Mouse (Mus musculus) left cerebral cortex, adult 18-20 months (tissue): ENCODE data around the gene Tpd52l1. TPM values are rescaled to one million over a fixed set of nuclear protein-coding genes. Genes with fewer than 3 reads are reported as not detected.
"Not testable (repeated sequence)": the region's sequence is repeated elsewhere in the genome, so short reads cannot be mapped to it uniquely, and the experiment has no call there.

Experiments
- DNase-seq, 2 experiments: peaks; one replicate each; pipeline ENCODE4 v3.0.0; 2021 to 2022; ENCODE audit warnings: low spot score in 2 of 2, mixed read lengths in 1 of 2
- long read RNA-seq, 2 experiments: library from polyadenylated mRNA; stranded (forward); transcript quantifications; one replicate each; pipeline ENCODE4 v2.0.0; 2021
- total RNA-seq, 2 experiments: library from RNA; stranded (reverse); gene quantifications; 2 replicates each; pipeline ENCODE4 v1.2.3; 2021

Gene Tpd52l1
- total RNA-seq: 10 to 100 TPM; 26.9 to 29.4 TPM
- long read RNA-seq, experiment 1, partial matches to known transcripts: 2 of 8 reads
- long read RNA-seq, experiment 1, other reads (novel, unspliced or antisense): 4 of 8 reads
- long read RNA-seq, experiment 2, partial matches to known transcripts: 2 of 9 reads
- long read RNA-seq, experiment 2, other reads (novel, unspliced or antisense): 3 of 9 reads

- DNase-seq: peak; percentile 84 to 87
Measured at GRCm38 (mm10) chr10:31445291-31446124, at the start of gene Tpd52l1. TSS of gene Tpd52l1 (minus strand) at chr10:31445958.

GRCm38 (mm10) chr10:31494296-31494695 lies 48.5 kb upstream of the Tpd52l1 start:
- DNase-seq: no peak

GRCm38 (mm10) chr10:31467043-31467898 lies 21.5 kb upstream of the Tpd52l1 start:
- no peak for DNase-seq

DNA sequence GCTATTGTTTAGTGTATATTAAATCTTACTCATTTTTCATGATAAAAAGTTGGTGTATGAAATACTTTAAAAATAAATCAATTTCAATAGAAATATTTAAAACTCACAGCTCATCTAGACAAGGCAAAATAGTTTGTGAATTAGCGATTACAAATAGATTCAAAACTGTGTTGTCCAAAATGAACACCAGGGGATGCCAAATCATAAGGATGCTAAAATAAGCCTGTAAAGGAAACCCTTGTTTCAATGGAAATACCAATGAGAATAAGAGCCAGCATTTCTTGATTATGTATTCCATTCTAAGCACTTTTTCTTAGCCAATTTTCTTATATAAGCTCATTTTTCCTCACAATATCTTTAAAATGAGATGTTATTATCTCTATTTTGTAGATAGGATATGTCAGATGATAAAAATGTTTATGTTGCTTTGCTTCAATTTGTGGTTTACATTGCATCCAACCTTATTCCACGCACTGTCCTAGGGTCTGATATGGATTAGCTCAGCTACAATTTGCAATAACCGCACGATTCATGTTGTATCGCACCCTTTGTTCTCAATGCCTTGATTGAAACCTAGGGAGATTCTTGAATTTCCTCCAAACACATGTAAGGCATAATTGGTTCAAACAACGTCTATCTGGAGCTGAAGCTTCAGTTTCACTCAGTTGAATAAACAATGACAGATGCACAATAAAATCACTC lies 20.2 kb upstream of the Tpd52l1 start:
- DNase-seq: peak in 1 of 2 experiments; percentile 20

DNA sequence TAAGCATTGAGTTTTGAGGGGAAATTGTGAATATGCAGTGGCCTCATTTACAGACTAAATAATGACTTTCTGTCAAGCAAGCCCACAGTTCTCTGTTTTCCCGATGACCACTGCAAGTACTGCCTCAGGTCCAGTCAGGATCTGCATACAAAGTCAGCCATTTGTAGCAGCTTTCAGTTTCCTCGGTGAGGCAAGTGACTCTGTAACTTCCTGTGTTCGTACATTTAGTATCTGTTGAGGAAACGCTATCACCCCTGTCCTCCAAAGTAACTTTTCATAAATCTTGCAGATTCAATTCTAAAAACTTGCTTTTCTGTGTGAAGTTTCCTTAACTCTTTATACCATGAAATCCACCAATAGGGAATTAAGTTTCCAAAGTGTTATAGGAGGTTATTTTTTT lies 19.7 kb upstream of the Tpd52l1 start:
- no peak for DNase-seq

DNA sequence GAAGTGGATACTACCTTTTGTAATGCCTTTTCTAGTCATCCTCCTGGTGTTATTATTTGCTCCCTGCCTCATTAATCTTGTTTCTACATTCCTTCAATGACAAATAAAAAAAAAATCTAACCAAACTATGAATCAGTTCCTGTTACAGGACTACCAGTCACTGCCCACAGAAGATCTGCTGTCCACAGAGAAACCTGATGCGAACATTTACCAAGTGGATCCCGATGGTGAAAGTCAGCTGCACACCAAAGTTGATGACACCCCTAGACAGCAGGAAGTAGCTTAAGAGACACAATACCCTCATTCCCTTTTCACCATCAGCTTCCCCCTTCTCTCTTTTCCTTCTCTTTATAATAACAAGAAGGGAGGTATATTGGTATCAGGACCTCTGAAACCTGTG lies 17.3 kb upstream of the Tpd52l1 start:
- no peak for DNase-seq

DNA sequence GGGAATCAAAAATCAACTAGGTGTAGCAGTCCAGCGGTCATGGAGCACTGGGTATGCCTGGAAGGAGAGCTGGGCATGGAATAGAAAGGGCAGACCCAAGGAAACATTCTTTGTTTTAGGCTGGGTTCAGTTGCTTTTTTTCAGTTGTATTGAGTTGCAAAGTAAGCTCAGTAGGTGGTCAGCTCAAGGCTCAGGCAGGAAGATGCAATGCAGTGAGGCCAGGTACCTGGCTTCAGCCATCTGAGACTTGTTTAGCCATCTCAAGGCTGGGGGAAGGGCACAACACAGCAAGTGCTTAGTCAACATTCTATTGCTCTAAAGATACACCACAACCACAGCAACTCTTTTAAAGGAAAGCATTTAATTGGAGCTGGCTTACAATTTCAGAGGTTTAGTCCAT lies 11.0 kb upstream of the Tpd52l1 start:
- no peak for DNase-seq

GRCm38 (mm10) chr10:31447083-31447482 lies 1.3 kb upstream of the Tpd52l1 start:
- no peak for DNase-seq

GRCm38 (mm10) chr10:31444206-31444605 lies 1.6 kb downstream of the Tpd52l1 start:
- no peak for DNase-seq

DNA sequence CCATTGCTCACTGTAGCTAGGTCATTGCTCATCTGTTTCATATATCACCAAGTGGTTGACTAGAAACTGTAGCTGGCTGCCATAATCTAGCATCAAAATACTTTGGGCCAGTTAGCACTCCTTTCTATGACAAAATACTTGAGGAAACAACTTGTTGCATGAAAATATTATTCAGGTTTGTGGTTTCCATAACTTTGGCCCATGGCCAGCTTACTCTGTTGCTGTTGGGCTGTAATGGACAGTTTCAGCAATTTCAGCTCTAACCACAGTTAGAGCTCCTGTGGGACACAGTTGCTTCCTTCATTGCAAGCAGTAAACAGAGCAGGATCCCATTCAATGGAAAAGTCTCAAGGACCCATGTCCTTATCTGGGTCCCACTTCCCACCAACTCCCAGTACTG lies 4.3 kb downstream of the Tpd52l1 start:
- no peak for DNase-seq

- DNase-seq: no peak
Measured at GRCm38 (mm10) chr10:31436047-31436446, 9.7 kb downstream of the Tpd52l1 start.

- no peak for DNase-seq
Measured at GRCm38 (mm10) chr10:31417956-31418355, 27.8 kb downstream of the Tpd52l1 start.

GRCm38 (mm10) chr10:31392990-31393389 lies 52.8 kb downstream of the Tpd52l1 start:
- no peak for DNase-seq

- DNase-seq: no peak
Measured at GRCm38 (mm10) chr10:31390777-31391395, 54.9 kb downstream of the Tpd52l1 start.

DNA sequence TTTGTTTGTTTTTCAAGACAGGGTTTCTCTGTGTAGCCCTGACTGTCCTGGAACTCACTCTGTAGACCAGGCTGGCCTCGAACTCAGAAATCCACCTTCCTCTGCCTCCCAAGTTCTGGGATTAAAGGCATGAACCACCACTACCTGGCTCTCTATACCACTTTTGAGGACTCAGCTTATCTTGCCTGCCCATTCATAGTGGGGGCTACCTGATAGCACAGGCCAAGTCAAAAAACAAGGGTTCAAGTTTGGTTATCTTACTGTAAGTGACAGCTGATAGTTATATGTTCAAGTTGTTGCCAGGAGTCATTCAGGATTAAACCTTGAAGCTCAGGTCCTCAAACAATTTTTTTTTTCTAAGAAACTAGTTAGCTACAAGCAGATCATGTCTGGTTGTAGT lies 57.2 kb downstream of the Tpd52l1 start:
- DNase-seq: not testable (repeated sequence)

DNA sequence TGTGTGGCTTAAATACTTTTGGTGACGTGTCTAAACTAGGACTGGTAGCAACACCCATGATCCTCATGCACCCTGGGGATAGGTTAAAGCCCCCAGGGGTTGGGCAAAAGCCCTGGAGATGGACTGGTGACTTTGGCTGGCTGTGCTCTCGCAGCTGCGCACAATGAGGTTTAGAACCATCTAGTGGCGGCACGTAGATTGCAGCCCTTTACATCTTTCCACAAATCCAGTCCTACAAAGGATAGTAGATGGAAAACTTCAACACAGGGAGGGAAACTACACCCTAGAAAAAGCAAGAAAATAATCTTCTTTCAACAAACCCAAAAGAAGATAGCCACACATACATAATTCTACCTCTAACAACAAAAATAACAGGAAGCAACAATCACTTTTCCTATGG lies 75.6 kb downstream of the Tpd52l1 start:
- DNase-seq: peak in 1 of 2 experiments; percentile 8

- no peak for DNase-seq
Measured at GRCm38 (mm10) chr10:31359749-31360148, 86.0 kb downstream of the Tpd52l1 start.

DNA sequence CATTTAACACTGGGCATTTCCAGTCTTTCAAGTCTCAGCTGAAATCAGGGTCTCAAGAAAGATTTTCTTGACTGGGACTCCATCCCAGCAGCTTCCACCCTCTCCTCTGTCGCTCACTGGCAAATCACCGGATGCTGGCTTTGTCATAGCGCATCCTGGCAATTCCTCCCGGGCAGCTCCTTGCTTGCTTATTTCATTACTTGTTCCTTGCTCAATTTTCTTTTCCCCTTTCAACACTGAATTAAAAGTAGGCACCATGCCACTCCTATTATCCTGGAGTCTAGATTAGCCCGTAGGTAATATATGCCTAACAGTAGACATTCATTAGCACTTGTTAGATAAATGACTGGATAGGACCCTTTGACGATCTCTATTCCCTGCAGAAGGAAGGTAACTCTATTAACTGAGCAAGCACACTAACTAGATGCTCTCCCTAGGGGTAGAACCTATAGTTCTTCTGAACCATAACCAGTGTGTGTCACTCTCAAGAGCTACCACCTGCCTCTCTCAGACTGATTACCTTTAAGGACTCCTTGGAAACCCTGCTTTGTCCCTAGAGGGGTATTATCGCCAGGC lies 90.8 kb downstream of the Tpd52l1 start:
- DNase-seq: no peak

DNA sequence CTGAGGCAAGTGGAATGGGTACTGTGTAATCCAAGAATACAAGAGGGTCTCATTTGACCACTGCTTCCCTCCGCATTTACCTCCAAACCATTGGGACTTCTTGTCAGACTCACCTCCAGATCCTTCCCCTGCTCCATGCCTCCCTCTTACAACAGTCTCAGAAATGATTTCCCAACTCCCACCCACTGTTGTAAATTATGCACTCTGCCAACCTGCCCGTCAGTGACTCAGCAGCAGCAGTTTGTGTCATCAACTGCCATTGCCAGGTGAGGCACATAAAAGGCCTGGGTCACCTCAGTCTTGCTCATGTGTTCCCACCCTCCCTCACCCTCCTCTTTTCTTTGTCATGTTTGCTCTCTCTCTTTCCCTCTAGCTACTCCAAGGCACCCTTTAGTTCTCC lies 91.6 kb downstream of the Tpd52l1 start:
- no peak for DNase-seq

DNA sequence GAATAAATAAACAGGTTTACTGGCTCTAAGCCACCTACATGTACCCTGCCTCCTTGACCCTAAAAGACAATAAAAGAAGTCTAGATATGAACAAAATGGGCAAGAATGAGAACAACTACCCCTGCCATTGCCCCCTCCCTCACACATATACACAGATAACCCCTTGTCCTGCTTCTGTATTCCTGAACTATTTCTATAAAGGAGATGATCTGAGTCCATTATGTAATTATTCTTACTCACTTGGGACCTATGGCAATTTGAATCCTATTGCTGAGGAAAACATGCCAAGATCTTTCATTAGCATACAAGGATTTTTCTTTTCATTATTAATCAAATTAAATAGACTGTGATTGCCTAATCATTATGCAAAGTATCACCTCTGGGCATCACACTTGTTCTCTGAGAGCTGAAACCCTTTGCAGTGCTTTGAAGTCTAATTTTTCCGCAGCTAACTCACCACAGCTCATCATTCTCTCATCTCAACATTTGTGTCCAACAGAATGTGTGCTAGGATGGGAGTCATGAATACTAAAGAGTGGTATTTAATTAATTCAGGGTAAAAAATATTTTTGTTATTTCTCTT lies 92.8 kb downstream of the Tpd52l1 start:
- DNase-seq: no peak
